Mouse (Mus musculus) adrenal gland, adult 8-10 months (tissue): ENCODE measurements around the gene Tbc1d14. TPM values are rescaled to one million over a fixed set of nuclear protein-coding genes. Genes with fewer than 3 reads are reported as not detected.

Source experiments
- DNase-seq: peaks from one replicate; pipeline ENCODE4 v3.0.0; 2022
- total RNA-seq, 4 experiments: library from RNA; stranded (reverse); gene quantifications; 2 replicates each; pipeline ENCODE4 v1.2.4; 2022

The Tbc1d14 gene
- total RNA-seq, 4 experiments from 2014 or later, result 46.1 to 55.5 (median 53.4) TPM

DNA sequence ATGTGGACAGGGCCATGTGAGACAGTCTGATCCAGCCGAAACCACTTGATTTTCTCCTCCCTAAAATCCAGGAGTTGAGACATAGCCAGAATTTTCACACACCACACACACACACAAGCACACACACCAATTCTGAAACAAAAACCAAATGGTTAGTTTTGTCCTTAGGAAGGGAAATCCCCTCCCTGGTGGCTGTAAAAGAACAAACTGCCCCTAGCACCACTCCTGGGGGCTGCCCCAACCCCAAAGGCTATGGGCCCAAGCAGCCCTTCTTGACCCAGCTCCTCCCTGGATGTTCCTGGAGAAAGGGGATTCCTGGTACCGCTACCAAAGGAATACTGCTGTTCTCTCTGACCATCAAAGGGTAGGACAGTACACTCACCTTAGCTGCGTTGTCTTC is 16.6 kb downstream of the Tbc1d14 start:
- DNase-seq, result no peak

DNA sequence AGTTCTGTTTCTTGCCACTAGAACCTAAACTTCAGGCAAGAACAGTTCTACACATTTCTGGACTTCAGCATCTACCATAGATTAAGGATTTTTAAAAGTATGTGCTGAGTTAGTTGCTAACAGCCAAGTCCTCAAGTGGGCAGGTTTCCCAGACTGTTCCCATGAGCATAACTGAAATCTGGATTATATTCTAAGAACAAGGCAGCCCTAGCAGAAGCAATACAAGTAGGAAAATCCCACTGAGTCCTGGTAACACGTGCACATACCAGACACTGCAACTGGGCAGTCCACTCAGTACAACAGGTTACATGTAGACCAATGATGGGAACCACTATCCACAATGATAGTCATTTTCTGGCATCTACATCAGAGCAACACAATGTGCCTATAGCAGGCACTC is 17.3 kb downstream of the Tbc1d14 start:
- DNase-seq, result no peak

DNA sequence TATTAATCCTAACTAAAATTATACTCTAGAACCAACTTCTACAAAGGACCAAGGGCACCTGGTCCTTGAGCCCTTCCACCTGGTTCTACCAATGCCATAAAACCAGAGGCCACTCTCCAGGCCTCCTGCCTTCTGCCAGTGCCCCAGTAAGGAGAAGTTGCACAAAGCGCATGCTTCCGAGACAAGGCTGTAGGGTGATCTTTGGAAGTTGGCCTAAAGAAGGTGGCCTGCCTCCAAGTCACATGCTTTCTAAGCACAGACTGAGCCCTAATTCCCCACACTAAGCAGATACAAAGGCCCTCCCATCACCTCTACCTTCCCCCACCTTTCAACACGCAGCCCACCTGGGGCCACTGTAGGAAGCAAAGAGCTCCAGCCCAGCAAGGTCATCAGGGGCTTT is 17.8 kb downstream of the Tbc1d14 start:
- DNase-seq, result peak; percentile 45

DNA sequence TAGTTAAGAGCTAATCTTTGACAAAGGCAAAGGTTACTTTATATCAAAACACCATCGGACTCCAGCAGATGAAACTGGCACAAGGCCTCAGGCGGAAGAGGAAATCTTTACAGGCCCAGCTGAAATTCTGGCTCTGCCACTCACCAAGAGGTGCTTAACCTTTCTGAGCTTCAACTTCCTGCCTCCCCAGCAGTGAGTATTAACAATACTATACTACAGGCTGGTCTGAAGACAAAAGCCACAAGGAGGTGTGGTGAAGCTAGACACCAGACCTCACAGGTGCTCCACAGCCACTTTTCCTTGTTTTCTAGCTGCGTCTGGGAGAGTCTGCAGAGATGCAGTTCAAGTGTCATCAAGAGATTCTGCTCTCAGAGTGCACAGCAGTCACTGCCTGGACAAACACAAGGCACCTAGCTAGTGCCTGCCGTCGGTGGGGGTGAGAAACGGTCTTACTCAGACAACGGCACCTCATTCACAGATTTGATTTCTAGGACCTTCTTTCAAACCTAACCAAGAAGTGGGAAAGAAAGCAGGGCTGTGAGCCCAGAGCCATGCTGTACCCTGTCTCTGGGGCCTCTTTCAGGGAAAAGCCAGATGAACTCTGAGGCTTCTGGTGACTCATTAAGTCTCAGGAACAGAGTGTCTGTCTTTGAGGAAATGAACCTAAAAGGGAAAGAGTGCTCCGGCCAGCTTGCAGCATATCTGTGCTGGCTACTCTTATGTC is 18.8 kb downstream of the Tbc1d14 start:
- no peak for DNase-seq

DNA sequence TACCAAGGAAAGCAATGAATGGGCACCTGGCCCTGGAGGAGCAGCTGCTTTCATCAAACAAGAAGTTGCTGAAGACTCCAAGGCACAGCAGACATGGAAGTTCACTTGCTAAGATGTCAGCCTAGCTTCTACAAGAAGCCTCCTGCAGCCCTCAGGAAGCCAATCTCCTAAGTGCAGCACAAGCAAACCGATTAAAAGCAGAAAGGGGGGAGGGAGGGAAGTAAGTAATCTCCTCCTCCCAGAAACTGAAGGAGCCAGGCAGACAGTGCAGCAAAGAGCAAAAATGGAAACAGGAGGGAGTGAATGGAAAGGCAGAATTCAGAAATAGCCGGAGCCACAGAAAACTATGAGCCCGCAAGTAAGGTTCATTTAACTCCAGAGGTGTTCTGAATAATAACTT is 19.7 kb downstream of the Tbc1d14 start:
- no peak for DNase-seq

DNA sequence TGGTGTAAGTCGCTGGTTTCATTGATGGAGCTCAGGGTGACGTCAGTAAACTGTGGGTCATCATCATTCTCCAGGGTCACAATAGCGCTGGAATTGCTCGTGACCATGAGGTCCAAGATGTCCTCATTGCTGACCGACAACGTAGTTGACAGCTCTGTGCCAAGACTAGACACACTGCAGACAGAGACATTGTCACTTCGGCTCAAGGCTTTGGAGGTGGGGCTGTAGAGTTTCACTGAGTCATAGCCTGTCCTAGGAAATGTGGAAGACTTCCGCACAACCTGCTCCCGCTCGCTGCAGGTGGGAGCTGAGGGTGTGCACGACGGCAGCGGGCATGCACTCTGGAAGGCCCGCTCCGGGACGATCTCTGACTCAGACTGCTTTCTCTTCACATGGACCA is 21.7 kb downstream of the Tbc1d14 start:
- DNase-seq, result peak; percentile 78

DNA sequence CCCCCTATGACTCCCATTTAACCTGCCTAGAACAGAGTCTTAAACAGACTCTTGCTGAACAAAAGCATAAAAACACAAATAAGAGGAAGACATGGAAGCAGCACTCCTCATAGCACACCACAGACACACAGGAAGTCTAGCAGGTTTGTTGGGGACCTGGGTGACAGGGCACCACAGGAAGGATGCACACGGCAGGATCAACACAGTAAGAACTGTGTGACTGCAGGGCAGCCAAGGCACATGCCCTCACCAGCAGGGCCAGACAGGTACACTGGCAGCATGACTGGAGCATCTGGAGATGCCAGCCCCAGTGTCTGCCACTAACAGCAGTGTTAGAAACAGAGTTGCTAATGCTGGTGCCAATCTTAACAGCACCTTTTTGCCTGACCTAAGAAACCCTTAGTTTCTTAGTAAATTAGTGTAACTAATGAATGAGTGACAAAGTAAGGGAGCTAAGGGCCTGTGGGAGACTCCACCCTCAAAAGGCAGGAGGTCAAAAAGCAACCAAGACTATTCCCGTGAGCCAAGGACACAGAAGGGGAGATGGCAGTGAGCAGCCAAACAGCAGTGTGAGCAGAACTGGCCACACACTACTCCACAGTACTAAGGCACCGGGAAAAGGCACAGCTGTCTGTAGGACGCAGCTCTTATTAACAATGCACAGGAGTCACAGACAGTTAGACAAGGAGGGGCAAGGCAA is 22.4 kb downstream of the Tbc1d14 start:
- no peak for DNase-seq

DNA sequence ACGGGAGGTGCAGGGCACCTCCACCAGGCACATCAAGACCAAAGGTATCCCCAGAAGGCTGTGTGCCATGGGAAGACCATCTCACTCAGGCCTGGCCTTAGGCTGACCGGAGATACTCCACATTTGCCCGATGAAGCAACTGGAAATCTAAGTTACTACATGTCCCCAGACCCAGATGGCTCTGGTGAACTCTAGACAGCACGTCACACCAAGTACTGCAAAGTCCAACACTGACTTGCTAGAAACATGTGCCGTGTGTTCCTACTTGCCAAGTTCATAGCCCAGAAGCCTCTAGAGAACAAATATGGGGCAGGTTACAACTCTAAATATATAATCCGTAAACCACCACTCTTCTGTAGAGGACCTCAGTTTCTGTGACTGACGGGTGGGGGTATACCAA is 23.0 kb downstream of the Tbc1d14 start:
- DNase-seq, result no peak

DNA sequence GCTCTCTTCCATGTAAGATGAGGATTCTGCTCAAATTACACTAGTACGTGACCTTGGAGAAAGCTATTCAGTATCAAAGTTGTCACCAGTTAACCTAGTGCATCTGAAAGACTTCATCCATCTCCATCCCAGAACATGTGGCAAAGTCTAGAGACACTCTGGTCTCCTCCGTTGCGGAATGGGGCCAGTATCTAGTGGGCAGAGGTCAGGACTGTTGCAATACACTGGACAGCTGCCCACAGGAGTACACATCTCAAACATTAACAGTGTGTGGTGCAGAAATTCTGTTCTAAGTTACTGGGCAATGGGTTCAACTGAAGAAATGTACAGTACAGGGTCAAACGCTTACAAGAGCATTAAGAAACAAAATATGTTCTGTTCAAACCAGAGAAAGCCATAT is 25.0 kb downstream of the Tbc1d14 start:
- peak; percentile 55 for DNase-seq

DNA sequence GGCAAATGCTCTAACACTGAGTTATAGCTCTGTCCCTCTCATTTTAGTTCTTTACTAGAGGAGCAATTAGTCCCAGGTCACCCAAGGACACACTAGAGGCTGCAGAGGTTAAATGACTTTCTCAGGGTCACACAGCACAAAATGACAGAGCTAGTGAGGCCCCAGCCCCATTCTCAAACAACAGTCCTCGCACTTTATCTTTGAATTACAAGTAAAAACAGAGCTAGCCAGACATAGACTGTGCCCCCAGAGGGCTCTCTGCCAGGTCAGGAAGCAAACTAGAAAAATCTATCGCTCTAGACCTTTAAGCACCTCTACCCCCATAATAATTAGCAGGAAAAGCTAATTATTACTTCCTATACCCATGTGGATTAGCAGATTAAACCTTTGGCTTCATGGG is 25.4 kb downstream of the Tbc1d14 start:
- no peak for DNase-seq

DNA sequence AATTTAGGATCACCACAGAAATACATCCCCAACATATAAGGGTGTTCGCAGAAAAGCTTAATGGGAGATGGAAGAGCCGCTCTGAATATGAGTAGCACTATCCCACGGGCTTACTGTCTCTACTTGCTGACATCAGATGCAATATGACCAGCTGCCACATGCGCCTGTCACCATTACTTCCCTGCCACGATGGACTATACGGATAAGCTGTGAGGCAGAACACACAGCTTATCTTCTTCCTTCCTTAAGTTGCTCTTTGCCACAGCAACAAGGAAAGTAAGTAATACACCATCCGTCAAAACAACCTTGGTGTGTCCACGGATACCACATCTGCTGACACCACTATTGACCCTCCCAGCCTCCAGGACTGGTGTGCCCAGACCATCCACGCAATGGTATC is 28.5 kb downstream of the Tbc1d14 start:
- DNase-seq, result no peak

DNA sequence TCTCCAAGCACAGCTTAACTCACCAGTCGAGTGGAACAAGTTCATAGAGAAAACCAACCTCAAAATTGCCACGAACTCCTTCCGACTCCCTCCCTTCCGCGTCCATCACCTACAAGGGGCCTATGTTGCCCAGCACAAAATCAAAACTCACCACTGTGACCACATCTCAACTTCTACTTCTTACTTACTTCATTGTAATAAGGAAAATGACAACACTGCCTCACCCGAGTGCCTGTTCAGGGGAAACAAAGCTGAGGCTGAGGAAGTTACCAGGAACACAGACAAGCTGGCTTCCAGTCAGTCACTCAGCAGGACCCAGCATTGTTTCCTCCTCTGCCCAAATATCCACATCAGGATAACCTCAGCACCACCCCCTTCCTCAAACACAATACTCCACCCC is 29.3 kb downstream of the Tbc1d14 start:
- DNase-seq, result no peak

DNA sequence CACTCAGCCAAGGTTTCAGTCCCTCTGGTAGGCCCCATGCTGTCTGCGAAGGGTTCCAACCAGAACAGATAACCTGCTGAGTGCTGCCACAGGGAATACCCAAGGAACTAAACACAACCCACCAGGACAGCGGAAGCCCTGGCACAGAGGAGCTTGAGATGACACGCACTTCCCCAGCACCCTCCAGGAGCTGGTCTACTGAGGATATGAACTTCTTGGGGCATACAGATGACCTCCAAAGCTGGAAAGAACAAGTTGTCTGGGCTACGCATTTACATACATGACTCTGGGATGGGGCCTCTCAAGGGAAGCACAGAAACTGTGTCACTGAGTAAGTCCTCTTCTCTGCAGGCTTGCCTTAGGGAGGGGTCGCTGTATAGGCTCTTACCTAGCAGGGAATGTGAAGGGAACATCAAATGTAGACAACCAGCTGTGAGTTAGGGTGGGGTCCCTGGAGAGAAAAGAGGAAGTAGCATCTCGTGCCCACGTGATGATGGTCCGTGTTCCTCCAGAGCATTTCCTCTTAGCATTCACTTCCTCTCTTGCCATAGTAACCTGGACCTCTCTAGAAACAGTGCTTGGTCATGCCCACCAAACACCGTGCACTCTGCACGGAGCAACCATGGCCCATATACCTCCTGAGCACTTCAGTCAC is 30.2 kb downstream of the Tbc1d14 start:
- DNase-seq, result no peak

DNA sequence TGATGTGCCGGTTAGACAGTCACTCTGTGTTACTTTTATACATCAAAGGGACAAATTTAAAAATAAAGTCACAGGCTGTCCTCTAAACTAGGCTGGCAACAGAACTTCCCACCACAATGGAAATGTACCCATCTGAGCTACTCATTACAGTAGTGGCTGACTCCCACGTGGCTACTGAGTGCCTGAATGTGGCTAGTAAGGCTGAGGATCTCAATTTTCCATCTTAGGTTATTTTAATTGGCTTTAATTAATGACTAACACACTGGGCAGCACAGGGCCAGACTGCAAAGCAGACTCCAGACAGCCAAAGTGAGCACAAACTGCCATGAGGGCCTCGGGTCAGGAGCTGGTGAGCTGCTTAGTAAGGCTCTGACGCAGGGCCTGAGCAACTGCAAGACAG is 31.6 kb downstream of the Tbc1d14 start:
- DNase-seq, result no peak

DNA sequence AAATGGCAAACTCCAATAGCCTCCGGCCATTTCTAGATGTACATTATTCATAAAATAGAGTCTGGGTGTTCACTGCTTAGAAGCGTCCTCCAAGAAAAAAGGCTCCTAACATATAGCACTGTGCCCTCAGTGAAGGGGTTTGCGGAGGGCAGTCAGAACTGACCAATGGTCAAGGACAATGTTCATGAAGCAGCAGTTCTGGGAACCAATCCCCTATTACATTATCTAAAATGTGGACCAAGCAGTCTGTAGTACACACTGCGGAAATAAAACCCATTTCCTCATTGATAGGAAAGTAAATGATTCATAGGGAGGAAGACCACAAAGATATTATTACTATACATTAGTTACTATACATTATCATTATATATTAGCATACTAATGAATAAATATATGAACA is 32.6 kb downstream of the Tbc1d14 start:
- no peak for DNase-seq

DNA sequence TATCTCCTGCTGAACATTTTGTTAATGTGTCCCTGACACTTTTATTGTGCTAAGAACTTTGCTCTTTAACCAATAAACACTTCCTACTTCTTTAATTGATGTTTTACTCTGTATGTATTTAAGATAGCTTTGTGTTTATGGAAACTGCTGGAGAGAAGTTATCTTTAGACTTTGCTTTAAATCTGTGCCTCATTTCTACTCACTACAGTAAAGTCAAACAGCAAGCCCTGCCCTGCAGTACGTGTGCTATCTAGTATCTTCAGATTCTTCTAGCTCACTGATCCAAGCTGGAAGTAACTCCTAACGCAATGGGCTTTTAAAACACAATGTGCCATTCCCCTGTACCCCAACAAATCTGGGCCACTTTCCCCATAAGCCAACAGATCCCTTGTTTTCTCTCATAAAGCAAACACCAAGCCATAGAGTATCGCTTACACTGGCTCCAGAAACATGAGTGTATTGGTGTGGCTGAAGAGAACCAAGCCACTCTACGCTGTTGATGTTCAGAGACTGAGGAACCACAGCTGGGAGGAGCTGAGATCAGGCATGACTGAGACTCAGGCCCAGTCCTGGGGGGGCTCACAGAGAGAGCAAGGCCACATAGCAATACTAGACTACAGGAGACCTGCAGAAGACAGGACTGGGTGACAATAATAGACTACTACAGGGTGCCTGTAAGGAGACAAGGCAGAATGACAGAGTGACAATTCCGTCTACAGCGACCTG is 33.4 kb downstream of the Tbc1d14 start:
- DNase-seq, result no peak

DNA sequence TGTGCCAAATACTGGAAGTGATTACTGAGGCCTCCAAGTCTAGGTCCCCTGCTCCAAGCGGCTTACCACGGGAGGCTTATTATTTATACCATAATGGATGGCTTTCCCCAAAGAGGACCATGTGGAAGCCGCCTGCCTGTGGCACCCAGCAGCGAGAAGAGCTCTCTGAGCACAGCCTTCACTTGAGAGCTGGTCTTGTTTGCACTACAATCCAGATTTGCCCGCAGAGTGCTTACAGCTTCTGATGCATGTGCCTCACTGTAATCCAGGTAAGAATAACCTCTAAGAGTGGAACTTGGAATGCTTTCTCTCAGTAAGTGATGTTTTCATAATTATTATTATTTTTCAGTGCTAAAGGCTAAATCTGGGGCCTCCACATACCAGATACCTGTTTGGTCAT is 34.0 kb downstream of the Tbc1d14 start:
- DNase-seq, result no peak

DNA sequence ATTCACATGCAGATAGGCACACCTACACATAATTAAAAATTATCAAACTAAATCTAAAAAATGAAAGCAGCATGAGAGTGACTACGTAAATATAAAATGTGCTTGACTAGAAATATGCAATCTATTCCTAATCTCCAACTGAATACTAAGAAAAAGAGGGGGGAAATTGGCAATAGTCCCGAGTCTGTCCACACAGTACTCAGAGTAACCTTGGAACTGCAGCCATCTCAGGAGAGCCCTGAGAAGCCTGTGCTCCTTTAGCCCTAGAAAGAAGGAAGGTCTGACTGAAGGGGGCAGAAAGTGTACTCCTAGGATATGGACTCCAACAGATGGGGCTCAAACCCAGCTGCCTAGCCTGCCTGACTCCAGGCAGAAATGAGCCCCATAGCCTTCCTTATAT is 34.5 kb downstream of the Tbc1d14 start:
- DNase-seq, result no peak

DNA sequence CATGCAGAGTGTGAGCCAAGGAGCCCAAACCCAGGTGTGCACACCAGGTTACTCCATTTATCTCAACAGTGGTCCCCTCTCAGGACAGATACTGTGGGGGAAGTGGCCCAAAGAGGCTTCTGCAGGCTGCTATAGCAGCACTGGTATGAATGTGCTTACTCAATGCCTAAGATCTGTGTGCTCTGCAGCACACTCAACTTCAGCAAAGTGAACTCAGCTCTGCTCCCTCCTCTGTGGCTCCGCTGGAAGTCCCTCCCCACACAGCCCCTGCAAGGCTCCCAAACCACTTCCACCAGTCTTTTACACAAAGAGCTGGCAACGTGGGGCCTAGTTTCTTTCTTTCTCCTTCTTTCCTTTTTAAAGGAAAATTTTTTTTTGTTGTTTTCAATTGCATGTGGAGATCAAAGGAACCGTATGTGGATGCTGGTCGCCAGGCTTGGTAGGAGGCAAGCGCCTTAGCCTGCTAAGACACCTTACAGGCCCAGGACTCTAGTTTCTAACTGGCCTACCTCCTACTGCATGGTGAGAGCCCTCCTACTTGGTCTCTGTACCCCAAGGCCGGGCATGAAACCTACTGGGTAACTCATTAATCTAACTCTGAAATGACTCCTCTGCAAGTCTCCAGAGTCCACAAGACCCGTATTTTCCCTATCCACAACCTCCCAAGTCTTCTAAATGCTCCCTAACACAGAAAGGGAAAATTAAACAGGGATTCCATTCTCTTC is 35.3 kb downstream of the Tbc1d14 start:
- no peak for DNase-seq

DNA sequence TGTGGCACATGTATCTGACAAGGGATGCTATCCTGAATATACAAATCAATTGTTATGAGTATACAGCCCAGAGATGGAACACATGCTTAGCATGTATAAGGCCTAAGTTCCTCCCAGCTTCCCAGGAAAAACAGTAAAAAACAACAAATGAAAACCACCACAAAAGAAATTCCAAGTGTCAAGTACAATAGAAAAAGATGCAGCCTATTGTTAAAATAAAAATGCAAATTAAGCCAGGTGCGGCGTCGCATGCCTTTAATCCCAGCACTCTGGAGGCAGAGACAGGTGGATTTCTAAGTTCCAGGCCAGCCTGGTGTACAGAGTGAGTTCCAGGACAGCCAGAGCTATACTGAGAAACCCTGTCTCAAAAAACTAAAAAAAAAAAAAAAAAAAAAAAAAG is 36.2 kb downstream of the Tbc1d14 start:
- DNase-seq, result no peak

DNA sequence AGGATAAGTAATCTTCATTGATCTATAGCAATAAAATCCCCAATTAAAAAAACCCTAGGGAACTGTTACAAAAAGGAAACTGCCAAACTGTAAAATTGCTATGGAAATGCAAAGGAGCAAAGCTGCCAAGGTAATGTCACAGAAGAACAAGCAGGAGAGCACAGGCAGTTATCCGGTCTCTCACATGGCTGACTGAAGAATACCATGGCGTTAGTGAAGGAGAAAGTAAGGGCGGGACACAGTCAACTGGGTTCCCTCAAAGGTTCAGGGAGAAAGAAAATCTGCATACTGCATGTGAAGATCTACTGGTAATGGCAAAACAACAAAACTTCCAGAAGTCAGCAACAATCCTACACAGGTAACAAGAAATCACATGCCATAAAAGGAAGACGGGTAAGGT is 36.8 kb downstream of the Tbc1d14 start:
- DNase-seq, result no peak

DNA sequence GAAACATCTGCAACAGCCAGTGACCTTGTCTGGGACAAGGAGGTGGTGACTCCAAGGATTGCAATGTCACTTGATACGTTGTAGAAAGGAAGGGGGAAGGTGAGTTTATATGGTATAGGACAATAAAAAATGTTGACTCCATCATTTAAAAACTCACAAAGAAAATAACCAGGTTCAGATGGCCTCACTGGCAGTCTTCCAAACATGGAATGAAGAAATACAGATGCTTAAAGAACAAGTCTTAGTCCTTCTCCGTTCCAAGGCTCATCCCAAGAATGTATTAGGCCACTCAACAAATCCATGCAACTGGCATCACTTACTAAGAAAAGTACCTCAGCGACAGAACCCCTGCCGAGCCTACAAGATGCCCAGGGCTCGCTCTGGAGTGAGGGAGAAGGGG is 38.6 kb downstream of the Tbc1d14 start:
- DNase-seq, result no peak

DNA sequence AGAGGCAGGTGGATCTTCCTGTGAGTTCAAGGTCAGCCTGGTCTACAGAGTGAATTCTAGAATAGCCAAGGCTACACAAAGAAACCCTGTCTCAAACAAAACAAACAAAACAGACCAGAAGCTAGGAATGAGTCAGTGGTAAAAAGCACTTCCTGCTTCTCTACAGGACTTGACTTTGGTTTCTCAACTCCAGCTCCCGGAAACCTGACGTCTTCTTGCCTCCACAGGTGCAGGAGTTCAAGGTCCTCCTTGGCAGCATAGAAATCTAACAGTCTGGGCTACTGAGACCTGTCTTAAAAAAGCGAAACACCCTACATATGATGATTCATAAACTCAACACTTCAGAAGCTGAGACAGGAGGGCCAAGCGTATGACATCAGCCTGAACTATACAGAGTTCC is 39.2 kb downstream of the Tbc1d14 start:
- DNase-seq, result no peak
